Mouse (Mus musculus) testis, postnatal 10 days (tissue): ENCODE results near the gene Nova2.
A peak's percentile ranks its signal among the peaks of the same experiment; 100 is the strongest.

Source experiments
- DNase-seq: peaks from one replicate; pipeline ENCODE4 v3.0.0; 2021; ENCODE audit warnings: low spot score

The Nova2 gene

GRCm38 (mm10) chr7:18925162-18925938 lies at the start of gene Nova2:
TSS of gene Nova2 (plus strand) at chr7:18925888.
- DNase-seq, result peak; percentile 89

DNA sequence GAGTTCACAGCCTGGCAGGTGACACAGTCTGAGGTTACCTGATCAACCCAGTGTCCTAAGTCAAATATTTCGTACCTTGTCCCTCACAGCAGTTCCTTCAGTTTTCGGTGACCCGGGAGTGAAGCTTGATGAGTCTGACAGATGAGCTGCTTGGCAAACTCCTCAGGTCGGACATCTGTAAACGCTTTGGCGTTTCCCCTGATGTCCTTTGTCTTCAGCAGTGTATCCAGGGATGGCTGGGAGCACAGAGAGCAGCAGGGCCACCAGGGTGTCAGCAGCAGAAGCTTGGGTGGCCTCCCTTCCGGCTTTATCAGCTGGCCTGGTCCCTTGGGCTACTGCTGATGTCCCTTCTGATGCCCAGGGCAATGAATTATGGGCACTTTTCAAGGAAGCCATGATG lies 47.0 kb upstream of the Nova2 start:
- no peak for DNase-seq

DNA sequence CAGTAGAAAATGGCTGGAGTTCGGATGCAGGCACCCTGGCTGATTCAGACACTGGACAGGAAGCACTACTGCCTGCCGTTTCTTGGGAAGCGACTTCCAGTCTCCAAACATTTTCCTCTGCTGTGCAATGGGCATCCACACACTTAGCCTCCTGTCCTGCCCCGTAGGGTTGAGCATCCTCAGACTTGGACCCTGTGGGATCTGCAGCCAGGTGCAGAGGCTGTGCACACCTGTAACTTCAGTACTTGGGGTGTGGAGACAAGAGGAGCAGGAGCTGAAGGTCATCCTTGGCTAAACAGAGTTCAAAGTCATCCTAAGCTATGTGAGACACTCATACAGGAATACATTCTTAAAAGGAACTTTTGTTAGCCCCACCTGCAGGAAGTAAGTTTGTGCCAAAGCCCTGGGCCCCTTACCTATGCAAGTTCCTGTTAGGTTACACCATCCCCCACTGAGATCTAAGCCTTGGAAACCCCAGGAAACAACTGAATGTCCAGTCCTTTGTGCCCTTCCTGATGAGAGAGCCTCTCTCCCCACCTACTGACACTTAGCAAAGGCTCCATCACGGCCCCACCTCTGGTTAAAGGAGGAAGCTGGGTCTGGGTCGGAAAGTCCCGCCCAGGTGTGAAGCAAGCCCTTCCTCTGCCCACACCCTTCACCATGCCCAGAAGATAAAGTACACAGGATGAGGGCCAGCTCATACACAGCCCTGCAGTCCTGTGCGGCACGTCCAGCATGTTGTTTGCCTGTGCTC lies 41.5 kb upstream of the Nova2 start:
- DNase-seq, result no peak

DNA sequence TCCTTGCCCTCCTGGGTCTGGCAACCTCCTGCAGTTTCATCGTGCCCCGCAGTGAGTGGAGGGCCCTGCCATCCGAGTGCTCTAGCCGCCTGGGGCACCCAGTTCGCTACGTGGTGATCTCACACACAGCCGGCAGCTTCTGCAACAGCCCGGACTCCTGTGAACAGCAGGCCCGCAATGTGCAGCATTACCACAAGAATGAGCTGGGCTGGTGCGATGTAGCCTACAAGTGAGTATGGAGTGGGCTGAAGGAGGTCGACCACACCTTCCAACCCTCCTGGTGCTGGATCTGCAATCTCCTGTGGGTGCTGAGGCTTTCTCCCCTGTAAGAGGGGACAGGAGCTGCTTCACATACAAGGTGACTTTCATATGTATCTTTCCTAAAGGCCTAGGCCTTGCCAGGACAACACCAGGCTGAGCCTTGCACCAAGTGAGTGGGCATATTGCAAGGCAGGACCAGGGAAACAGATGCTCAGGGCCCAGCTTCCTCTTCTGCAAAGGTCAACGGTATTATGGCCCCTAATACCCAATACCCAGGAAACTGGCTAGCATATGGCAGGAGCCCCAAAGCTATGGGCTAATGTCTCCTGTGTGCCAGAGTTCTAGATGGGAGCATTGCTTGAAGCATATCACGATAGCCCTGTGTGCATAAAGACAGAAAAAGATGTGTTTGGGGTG lies 40.8 kb upstream of the Nova2 start:
- no peak for DNase-seq

DNA sequence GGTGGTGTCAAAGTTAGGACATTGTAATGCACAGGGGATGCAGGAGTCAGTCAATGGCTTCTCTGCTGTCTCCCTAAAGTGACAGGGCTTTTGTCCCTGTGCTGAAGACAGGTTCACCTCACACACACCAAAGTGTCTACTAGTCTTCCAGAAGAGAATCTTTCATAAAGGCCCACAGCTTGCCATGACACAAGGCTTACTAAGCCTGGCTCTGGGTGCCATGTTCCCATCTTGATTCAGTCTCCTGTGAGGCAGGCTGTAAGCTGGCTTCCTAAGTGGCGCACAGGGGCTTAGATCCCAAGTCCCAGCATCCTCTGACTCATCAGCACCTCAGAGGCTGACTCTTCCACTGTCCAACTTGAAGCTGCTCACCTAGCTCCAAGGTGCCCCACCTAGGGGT lies 38.7 kb upstream of the Nova2 start:
- DNase-seq, result no peak

GRCm38 (mm10) chr7:18890848-18891247 lies 34.8 kb upstream of the Nova2 start:
- DNase-seq, result no peak

GRCm38 (mm10) chr7:18891872-18892599 lies 33.7 kb upstream of the Nova2 start:
- DNase-seq, result peak; percentile 93

- no peak for DNase-seq
These were observed 32.7 kb upstream of the Nova2 start for GRCm38 (mm10) chr7:18893009-18893408.

DNA sequence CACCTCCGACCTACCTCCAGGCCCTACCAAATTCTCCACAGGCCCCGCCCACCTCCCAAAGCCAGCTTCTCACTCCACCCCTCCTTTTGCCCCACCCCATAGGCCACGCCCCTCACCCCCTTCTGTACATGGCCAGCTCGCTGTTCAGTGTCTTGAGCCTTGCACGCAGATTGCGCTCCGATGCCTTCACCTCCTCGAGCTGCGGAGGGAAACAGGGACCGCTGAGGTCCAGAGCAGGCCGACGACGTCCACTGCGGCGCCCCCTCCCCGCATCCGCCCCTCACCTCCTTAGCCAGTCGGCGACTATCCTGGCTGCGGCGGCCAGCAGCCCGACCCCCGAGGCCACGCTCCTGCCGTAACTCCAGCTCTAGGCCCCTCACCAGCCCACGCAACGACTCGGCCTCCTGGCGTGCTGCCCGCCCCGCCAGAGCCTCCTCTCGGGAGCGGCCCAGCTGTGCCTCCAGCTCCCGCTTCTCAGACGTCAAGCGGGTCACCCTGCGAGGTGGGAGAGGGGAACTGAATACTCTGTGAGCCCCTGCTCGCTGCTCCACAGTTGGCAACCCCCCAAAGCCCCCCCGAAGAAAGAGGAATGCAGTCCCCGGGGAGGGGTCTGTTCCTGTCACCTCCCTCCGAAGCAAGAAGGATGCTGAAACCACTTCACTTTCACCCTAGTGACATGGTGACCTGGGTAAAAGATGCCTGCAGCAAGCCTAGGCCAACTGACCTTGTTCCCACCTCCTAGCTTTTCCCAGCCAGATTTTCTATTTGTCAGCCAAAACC lies 31.8 kb upstream of the Nova2 start:
- DNase-seq, result peak; percentile 90

DNA sequence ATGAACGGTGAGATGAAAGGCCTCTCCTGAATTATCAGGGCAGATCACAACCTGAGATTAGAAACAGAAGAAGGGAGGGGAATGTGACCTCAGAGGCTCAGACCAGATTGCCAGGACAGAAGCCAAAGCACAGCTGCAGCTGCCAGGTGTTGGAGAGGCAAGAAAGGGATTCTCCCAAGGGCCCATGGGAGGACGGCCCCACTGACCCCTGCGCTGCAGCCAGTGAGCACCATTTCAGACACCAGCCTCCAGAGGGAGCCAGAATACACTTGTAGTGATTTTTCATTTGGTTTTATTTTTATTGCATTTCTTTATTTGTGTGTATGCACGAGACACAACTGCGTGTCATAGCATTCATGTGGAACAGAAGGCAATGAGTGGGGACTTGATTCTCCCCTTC lies 29.2 kb upstream of the Nova2 start:
- DNase-seq, result peak; percentile 68

- DNase-seq, result no peak
These were observed 25.2 kb upstream of the Nova2 start for GRCm38 (mm10) chr7:18900513-18900912.

DNA sequence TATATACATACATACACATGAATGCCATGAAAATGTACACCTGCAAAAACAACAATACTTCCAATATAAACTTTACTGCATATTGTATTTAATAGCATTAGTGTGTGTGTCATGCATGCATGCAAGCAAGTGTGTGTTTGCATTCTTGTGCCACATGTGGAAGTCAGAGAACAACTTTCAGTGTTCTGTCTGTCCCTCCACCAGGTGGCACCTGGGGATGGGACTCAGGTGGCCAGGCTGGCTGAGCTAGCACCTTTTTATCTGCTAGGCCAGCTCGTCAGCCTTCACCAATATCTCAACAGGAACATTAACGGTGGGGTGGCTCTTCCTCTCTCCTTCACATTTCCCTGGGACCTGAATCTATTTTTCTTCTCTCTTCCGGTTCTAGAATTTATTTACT lies 23.2 kb upstream of the Nova2 start:
- DNase-seq, result no peak

DNA sequence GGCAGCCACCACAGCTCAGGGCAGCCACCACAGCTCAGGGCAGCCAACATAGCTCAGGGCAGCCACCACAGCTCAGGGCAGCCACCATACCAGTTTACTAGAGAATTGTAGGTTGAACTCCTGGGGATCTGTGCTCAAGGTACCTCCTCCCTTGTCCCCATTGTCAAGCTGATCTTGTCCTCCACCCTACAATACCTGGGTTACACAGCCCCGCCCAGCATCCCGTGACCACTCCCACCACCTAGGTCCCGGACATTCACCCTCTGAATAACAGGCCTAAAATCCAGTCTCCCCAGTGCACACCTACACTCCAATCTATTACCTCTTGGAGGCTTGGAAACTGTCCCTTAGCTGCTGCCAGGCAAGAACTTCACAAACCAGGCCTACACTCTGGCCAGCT lies 20.7 kb upstream of the Nova2 start:
- no peak for DNase-seq

GRCm38 (mm10) chr7:18909797-18910196 lies 15.9 kb upstream of the Nova2 start:
- DNase-seq, result no peak

DNA sequence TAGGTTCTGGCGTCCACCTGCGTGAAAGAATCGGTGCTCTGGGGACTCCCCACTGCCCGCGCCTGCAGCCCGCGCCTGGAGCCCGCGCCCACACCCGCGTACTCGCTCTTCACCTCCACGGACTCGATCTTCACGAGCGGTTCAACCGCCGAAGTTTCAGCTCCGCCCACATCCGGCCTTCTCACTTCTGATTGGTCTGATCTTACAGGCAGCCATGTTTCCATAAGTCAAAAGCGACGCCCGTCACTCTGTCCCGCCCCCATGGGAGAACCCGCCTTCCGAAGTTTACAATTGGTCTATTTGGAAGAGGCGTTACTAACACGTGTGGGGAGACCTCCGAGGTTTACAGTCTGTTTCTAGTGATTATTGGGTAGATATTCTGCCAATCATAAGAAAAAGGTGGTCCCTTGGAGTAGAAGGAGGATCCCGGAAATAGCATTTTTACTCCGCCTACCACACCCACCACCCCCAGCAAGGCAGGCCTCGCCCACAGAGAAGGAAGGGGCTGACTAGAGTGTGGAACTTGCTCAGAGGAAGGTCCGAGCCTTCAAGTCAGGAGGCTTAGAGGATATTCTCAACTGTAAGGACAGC lies 15.4 kb upstream of the Nova2 start, which contains the start of gene Ccdc61:
Ccdc61 (minus strand) TSS at position 175 of the 591 bp plus-strand sequence.
- DNase-seq, result peak; percentile 97

GRCm38 (mm10) chr7:18916254-18916653 lies 9.4 kb upstream of the Nova2 start:
- no peak for DNase-seq

DNA sequence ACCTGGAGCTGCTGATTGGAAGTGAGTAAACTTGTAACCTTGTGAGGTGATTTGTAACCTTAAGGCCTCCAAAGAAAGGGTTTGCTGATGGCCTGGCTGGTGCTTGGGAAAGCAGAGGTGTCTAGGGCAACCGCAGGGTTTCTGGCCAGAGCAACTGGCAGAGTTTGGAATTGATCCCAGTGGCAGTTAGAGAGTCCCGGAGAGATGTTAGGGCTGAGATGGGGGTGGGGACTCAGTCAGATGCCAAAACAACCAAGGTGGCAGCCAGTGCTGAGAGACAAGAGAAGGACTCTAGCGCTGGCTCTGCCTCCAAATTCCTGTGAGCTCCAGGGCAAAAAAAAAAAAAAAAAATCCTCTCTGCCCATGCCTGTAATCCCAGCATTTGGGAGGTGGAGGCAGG lies 7.8 kb upstream of the Nova2 start:
- DNase-seq, result no peak

DNA sequence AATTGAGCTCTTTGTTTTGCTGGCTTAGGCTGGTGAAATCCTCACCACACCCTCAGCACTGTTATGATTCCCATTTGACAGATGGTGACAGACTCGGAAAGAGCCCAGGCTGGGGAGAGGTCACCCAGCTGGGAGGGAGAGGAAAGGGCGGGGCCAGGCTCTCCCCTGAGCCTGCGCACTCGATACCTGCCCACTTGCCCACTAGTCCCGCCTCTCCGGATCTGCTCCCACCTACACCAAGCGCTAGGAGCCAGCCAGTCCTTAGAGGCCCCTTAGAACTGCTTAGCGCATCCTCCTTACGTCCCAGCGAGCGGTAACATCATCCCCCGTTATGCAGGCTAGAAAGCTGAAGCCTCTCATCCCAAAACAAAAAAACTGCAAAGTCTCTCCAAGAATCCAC lies 4.6 kb upstream of the Nova2 start:
- peak; percentile 44 for DNase-seq

DNA sequence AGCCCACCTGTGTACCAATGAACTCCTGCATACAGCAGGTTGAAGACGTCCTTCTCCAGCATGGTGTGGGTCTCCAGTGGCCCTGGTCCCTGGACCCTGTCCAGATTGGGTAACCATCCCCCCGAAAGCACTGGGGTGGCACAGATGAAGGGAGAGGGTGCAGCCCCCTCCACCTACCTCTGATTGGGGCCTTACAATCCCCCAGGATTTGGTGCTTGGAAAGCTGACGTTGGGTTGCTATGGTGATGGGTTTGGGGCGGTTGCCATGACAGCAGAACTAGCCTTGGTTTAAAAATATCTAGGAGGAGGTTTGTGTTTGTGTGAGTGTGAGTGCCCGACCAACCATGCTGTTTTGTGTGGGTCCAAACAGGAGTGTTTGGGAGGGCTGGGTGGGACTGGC lies 2.9 kb upstream of the Nova2 start:
- peak; percentile 38 for DNase-seq

DNA sequence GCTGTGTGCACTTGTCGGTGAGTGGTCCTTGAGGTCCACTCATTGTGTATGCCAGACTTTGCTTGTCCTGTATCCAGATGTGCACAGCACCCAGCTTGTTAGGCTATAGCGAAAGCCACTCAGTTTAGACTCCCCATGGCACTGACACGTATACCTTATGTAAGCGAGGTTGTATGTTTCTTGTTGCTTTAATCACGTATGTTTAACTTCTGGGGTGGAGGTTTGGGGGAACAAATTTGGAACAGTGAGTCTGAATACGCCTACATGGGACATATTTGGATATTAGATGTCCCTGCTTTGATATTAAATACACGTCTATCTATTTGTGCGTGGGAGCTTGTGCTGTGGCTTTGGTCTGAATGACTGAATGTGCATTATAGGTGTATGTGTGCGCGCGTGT lies 2.4 kb upstream of the Nova2 start:
- no peak for DNase-seq

GRCm38 (mm10) chr7:18923711-18924191 lies 1.9 kb upstream of the Nova2 start:
- peak; percentile 29 for DNase-seq
